Mouse (Mus musculus) midbrain, embryonic 16.5 days (tissue): Measurements from ENCODE around the gene Eif4enif1. TPM values are rescaled to one million over a fixed set of nuclear protein-coding genes. Genes with fewer than 3 reads are reported as not detected.

ENCODE experiments used
- ATAC-seq: fragments of 200-750 bp; cut with Nextera tagmentation; 2 replicates; pipeline ENCODE4 v1.8.0; 2017; ENCODE audit warnings: moderate TSS enrichment
- H3K27ac ChIP-seq: fragments of 300-500 bp; sonication (generic); 2 replicates; pipeline ENCODE4 v1.5.1; 2014; ENCODE audit warnings: mild to moderate bottlenecking, low read length, mixed read lengths
- H3K27me3 ChIP-seq: fragments of 300-500 bp; sonication (generic); 2 replicates; pipeline ENCODE4 v1.6.1; 2014; ENCODE audit warnings: low read depth, low read length, mixed read lengths; ENCODE audit not compliant: control insufficient read depth, insufficient read depth
- H3K36me3 ChIP-seq: fragments of 300-500 bp; sonication (generic); 2 replicates; pipeline ENCODE4 v1.6.1; 2014; ENCODE audit warnings: mild to moderate bottlenecking, low read length, moderate library complexity, mixed read lengths; ENCODE audit not compliant: control insufficient read depth, insufficient read depth
- H3K4me1 ChIP-seq: fragments of 300-500 bp; sonication (generic); 2 replicates; pipeline ENCODE4 v1.6.1; 2014; ENCODE audit warnings: mild to moderate bottlenecking, low read length, mixed read lengths; ENCODE audit not compliant: control insufficient read depth, insufficient read depth
- H3K4me2 ChIP-seq: fragments of 300-500 bp; sonication (generic); 2 replicates; pipeline ENCODE4 v1.6.1; 2014; ENCODE audit warnings: mild to moderate bottlenecking, low read length, mixed read lengths
- H3K4me3 ChIP-seq: fragments of 300-500 bp; sonication (generic); 2 replicates; pipeline ENCODE4 v1.5.1; 2014; ENCODE audit warnings: low read depth, mild to moderate bottlenecking, low read length, moderate library complexity, mixed read lengths
- H3K9ac ChIP-seq: fragments of 300-500 bp; sonication (generic); 2 replicates; pipeline ENCODE4 v1.6.1; 2014; ENCODE audit warnings: low read depth, low read length, mixed read lengths
- H3K9me3 ChIP-seq: fragments of 300-500 bp; sonication (generic); replicated peaks from 2 replicates; pipeline ENCODE4 v1.6.1; 2014; ENCODE audit warnings: mild to moderate bottlenecking, low read length, mixed read lengths; ENCODE audit not compliant: control insufficient read depth, poor library complexity, severe bottlenecking
- WGBS: fragments of 180-500 bp; shearing (Covaris S2); extraction: QIAGEN DNeasy Blood & Tissue Kit; methylation state at CpG from one replicate; pipeline ENCODE4 v1.1.7; 2014; 5-methylcytosine and 5-hydroxymethylcytosine counted together
- polyA plus RNA-seq: library from polyadenylated mRNA; unstranded; fragments of >200 nt; fragmentation: Nextera tagmentation; extraction: Ambion mirVana; gene quantifications from 2 replicates; pipeline ENCODE4 v1.2.1, GENCODE M21; 2015

Eif4enif1 gene
- polyA plus RNA-seq, 1 experiment from 2014 or later: 54.2 TPM

GRCm38 (mm10) chr11:3202781-3203441, 719 bp downstream of the Eif4enif1 start:
- Histone ChIP-seq H3K9ac (peak overlapping the region; percentile 51), H3K4me1 (peaks cover 6% of the 10 kb centered on the region), H3K9me3 (no peaks in the 10 kb centered on the region), H3K27ac (peak overlapping the region; percentile 70), H3K36me3 (peaks cover 2% of the 10 kb centered on the region; the same call in 1 of the 2 replicates), H3K27me3 (no peaks in the 10 kb centered on the region), H3K4me3 (peak overlapping the region; percentile 40), H3K4me2 (peak overlapping the region; percentile 39)
- ATAC-seq: no peak; the same call in 1 of the 2 replicates
- 2% methylated on average over 21 of the region's 57 CpGs for WGBS

GRCm38 (mm10) chr11:3203771-3204170, 1.6 kb downstream of the Eif4enif1 start:
- H3K36me3 ChIP-seq: peaks cover 2% of the 10 kb centered on the region
- WGBS: 90% methylated on average over 2 of the region's 2 CpGs
- H3K4me3 ChIP-seq: no peak overlapping the region
- peak overlapping the region; percentile 39; the same call in 1 of the 2 replicates for H3K4me2 ChIP-seq
- no peaks in the 10 kb centered on the region for H3K27me3 ChIP-seq
- peaks cover 6% of the 10 kb centered on the region for H3K4me1 ChIP-seq
- H3K9me3 ChIP-seq: no peaks in the 10 kb centered on the region
- ATAC-seq: no peak
- H3K9ac ChIP-seq: no peak overlapping the region
- no peak overlapping the region for H3K27ac ChIP-seq

GRCm38 (mm10) chr11:3205207-3205606, 3.0 kb downstream of the Eif4enif1 start:
- Histone ChIP-seq H3K4me1 (peaks cover 6% of the 10 kb centered on the region), H3K9ac (no peak overlapping the region), H3K4me3 (no peak overlapping the region), H3K36me3 (peaks cover 2% of the 10 kb centered on the region), H3K27ac (no peak overlapping the region), H3K27me3 (no peaks in the 10 kb centered on the region), H3K9me3 (no peaks in the 10 kb centered on the region), H3K4me2 (no peak overlapping the region)
- ATAC-seq: no peak
- WGBS: 93% methylated on average over 3 of the region's 3 CpGs

- 89% methylated on average over 3 of the region's 3 CpGs for WGBS
- Histone ChIP-seq H3K27ac (no peak overlapping the region), H3K36me3 (peaks cover 2% of the 10 kb centered on the region), H3K9ac (no peak overlapping the region), H3K9me3 (no peaks in the 10 kb centered on the region), H3K4me3 (no peak overlapping the region), H3K4me1 (peaks cover 6% of the 10 kb centered on the region), H3K27me3 (no peaks in the 10 kb centered on the region), H3K4me2 (no peak overlapping the region)
- ATAC-seq: no peak
Measured at GRCm38 (mm10) chr11:3206783-3207182, 4.6 kb downstream of the Eif4enif1 start.

GRCm38 (mm10) chr11:3212526-3212925, 10.3 kb downstream of the Eif4enif1 start:
- H3K4me2 ChIP-seq: no peak overlapping the region
- H3K27me3 ChIP-seq: no peaks in the 10 kb centered on the region
- WGBS: 89% methylated on average over 1 of the region's 1 CpGs
- ATAC-seq: no peak
- H3K9ac ChIP-seq: no peak overlapping the region
- H3K36me3 ChIP-seq: peaks cover 17% of the 10 kb centered on the region
- no peak overlapping the region for H3K4me3 ChIP-seq
- H3K4me1 ChIP-seq: no peaks in the 10 kb centered on the region
- H3K9me3 ChIP-seq: no peaks in the 10 kb centered on the region
- H3K27ac ChIP-seq: no peak overlapping the region

- no peak overlapping the region for H3K27ac ChIP-seq
- H3K4me2 ChIP-seq: no peak overlapping the region
- no peak overlapping the region for H3K4me3 ChIP-seq
- 79% methylated on average over 5 of the region's 5 CpGs for WGBS
- H3K4me1 ChIP-seq: no peaks in the 10 kb centered on the region
- no peaks in the 10 kb centered on the region for H3K27me3 ChIP-seq
- no peak overlapping the region for H3K9ac ChIP-seq
- H3K36me3 ChIP-seq: peaks cover 36% of the 10 kb centered on the region
- H3K9me3 ChIP-seq: no peaks in the 10 kb centered on the region
- ATAC-seq: no peak
Measured at GRCm38 (mm10) chr11:3223105-3223504, 20.9 kb downstream of the Eif4enif1 start.

- no peaks in the 10 kb centered on the region for H3K27me3 ChIP-seq
- no peak overlapping the region for H3K9ac ChIP-seq
- H3K36me3 ChIP-seq: peaks cover 31% of the 10 kb centered on the region
- WGBS: 96% methylated on average over 3 of the region's 3 CpGs
- ATAC-seq: no peak
- no peaks in the 10 kb centered on the region for H3K4me1 ChIP-seq
- no peak overlapping the region for H3K4me2 ChIP-seq
- no peak overlapping the region for H3K27ac ChIP-seq
- H3K9me3 ChIP-seq: no peaks in the 10 kb centered on the region
- no peak overlapping the region for H3K4me3 ChIP-seq
Measured at GRCm38 (mm10) chr11:3227113-3227512, 24.9 kb downstream of the Eif4enif1 start.

GRCm38 (mm10) chr11:3232248-3232647, 30.1 kb downstream of the Eif4enif1 start:
- WGBS: 90% methylated on average over 3 of the region's 3 CpGs
- H3K27me3 ChIP-seq: no peaks in the 10 kb centered on the region
- no peak overlapping the region for H3K27ac ChIP-seq
- H3K4me3 ChIP-seq: no peak overlapping the region
- no peak overlapping the region for H3K4me2 ChIP-seq
- peaks cover 41% of the 10 kb centered on the region for H3K36me3 ChIP-seq
- no peak overlapping the region for H3K9ac ChIP-seq
- ATAC-seq: no peak
- H3K4me1 ChIP-seq: no peaks in the 10 kb centered on the region
- no peaks in the 10 kb centered on the region for H3K9me3 ChIP-seq

GRCm38 (mm10) chr11:3233704-3234103, 31.5 kb downstream of the Eif4enif1 start:
- H3K9me3 ChIP-seq: no peaks in the 10 kb centered on the region
- H3K4me3 ChIP-seq: no peak overlapping the region
- no peaks in the 10 kb centered on the region for H3K27me3 ChIP-seq
- WGBS: 89% methylated on average over 4 of the region's 4 CpGs
- no peak overlapping the region for H3K4me2 ChIP-seq
- no peak overlapping the region for H3K27ac ChIP-seq
- H3K36me3 ChIP-seq: peaks cover 43% of the 10 kb centered on the region
- no peak overlapping the region for H3K9ac ChIP-seq
- H3K4me1 ChIP-seq: no peaks in the 10 kb centered on the region
- no peak for ATAC-seq
